Mouse (Mus musculus) intestine, postnatal 0 days (tissue): ENCODE measurements around the gene Sucla2. TPM values are rescaled to one million over a fixed set of nuclear protein-coding genes. Genes with fewer than 3 reads are reported as not detected.
A peak's percentile ranks its signal among the peaks of the same experiment; 100 is the strongest.

Experiments used
- ATAC-seq: fragments of 200-750 bp; cut with Nextera tagmentation; 2 replicates; pipeline ENCODE4 v1.8.0; 2017; ENCODE audit warnings: mild to moderate bottlenecking, moderate TSS enrichment, moderate library complexity
- H3K27ac ChIP-seq: fragments of 300-500 bp; sonication (generic); 2 replicates; pipeline ENCODE4 v1.5.1; 2014; ENCODE audit warnings: mild to moderate bottlenecking, low read depth, low read length, moderate library complexity
- H3K27me3 ChIP-seq: fragments of 300-500 bp; sonication (generic); replicated peaks from 2 replicates; pipeline ENCODE4 v1.6.1; 2014; ENCODE audit warnings: low read length, mixed read lengths; ENCODE audit not compliant: control insufficient read depth, insufficient read depth
- H3K36me3 ChIP-seq: fragments of 300-500 bp; sonication (generic); 2 replicates; pipeline ENCODE4 v1.6.1; 2014; ENCODE audit warnings: mild to moderate bottlenecking, moderate library complexity; ENCODE audit not compliant: control insufficient read depth, insufficient read depth
- H3K4me1 ChIP-seq: fragments of 300-500 bp; sonication (generic); replicated peaks from 2 replicates; pipeline ENCODE4 v1.6.1; 2014; ENCODE audit warnings: antibody characterized with exemption, low read length, mixed read lengths; ENCODE audit not compliant: control insufficient read depth, insufficient read depth
- H3K4me2 ChIP-seq: fragments of 300-500 bp; sonication (generic); replicated peaks from 2 replicates; pipeline ENCODE4 v1.6.1; 2014; ENCODE audit warnings: low read depth, mild to moderate bottlenecking, moderate library complexity
- H3K4me3 ChIP-seq: fragments of 300-500 bp; sonication (generic); 2 replicates; pipeline ENCODE4 v1.5.1; 2014; ENCODE audit warnings: low read depth, low read length
- H3K9ac ChIP-seq: fragments of 300-500 bp; sonication (generic); 2 replicates; pipeline ENCODE4 v1.6.1; 2014; ENCODE audit warnings: mild to moderate bottlenecking, low read depth, low read length
- H3K9me3 ChIP-seq: fragments of 300-500 bp; sonication (generic); 2 replicates; pipeline ENCODE4 v1.6.1; 2016; ENCODE audit warnings: mixed run types; ENCODE audit not compliant: control insufficient read depth
- CTCF ChIP-seq: sonication (generic); IDR thresholded peaks from 2 replicates; pipeline ENCODE4 v1.5.1; 2016; ENCODE audit warnings: low read depth, mild to moderate bottlenecking, control low read depth, antibody characterized with exemption, moderate library complexity
- WGBS: fragments of 180-500 bp; shearing (Covaris S2); extraction: QIAGEN DNeasy Blood & Tissue Kit; methylation state at CpG from one replicate; pipeline ENCODE4 v1.1.7; 2014; 5-methylcytosine and 5-hydroxymethylcytosine counted together
- polyA plus RNA-seq: library from polyadenylated mRNA; unstranded; fragments of >200 nt; fragmentation: Nextera tagmentation; extraction: Ambion mirVana; gene quantifications from 2 replicates; pipeline ENCODE4 v1.2.1, GENCODE M21; 2015

Sucla2 gene
- 185 and 202 TPM in 2 replicates for polyA plus RNA-seq

DNA sequence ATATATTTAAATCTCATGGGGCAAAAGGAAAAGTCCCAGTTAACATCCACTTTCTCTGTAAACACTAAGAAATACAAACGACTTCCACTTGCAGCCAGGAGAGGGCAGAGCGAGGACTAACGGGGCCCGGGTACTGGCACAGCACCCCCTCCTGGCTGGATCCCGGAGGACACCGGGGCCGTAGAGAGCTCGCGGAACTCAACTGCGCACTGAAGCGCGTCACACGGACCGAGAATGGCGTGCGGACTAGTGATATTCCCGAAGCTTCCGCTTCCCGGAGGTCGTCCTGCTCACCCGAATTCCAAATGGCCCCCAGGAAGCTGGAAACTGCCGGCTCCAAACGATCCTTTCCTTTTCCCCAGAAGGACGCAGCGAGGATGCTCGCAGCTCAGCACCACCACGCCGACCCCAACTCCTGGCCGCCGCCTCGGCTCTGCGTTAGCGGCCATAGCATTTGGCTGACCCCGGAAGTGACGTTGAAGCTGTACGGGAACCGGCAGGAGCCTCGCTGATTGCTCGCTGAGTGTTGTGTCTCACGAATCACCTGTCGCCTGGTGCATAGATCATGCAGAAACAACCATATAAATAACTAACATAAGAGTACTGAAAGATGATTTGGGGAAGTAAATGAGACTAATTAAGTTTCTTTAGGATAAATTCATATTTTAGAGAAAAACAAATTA, at the start of gene Sucla2:
Gene Sucla2 (plus strand): TSS at position 554 of the 683 bp plus-strand sequence.
- peak within 1 kb of the TSS; percentile 77 for H3K27ac ChIP-seq
- ATAC-seq, result peak; percentile 100
- TF ChIP-seq CTCF, result peak; percentile 100
- no peaks in the 10 kb centered on the region for H3K36me3 ChIP-seq
- H3K9ac ChIP-seq, result peak within 1 kb of the TSS; percentile 48; the same call in 1 of the 2 replicates
- peak within 1 kb of the TSS; percentile 48 for H3K4me3 ChIP-seq
- H3K9me3 ChIP-seq, result no peaks in the 10 kb centered on the region
- H3K4me2 ChIP-seq, result peak within 1 kb of the TSS; percentile 53
- no peaks in the 10 kb centered on the region for H3K27me3 ChIP-seq
- H3K4me1 ChIP-seq, result no peaks in the 10 kb centered on the region
- WGBS, result under 1% methylated on average over 39 of the region's 41 CpGs

DNA sequence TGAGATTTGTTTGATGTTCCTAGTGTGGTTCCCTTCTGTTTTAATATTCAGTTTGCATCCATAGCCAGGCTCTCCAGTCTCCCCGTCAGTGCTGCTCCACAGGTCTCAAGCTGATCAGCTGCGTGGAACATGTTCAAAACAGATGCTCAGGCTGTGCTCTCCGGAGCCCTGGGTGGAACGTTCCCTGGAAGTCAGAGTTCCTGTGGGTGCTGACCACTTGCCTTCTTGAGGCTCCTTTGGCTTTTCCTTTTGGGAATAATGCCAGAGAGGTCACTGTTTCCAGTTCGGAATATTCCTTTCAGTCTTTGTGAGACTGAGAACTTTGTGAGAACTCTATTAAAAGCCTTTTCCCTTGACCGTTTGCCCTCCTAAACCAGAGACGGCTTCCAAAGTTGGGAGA, 49.6 kb upstream of the Sucla2 start:
- H3K27ac ChIP-seq, result no peak overlapping the region

DNA sequence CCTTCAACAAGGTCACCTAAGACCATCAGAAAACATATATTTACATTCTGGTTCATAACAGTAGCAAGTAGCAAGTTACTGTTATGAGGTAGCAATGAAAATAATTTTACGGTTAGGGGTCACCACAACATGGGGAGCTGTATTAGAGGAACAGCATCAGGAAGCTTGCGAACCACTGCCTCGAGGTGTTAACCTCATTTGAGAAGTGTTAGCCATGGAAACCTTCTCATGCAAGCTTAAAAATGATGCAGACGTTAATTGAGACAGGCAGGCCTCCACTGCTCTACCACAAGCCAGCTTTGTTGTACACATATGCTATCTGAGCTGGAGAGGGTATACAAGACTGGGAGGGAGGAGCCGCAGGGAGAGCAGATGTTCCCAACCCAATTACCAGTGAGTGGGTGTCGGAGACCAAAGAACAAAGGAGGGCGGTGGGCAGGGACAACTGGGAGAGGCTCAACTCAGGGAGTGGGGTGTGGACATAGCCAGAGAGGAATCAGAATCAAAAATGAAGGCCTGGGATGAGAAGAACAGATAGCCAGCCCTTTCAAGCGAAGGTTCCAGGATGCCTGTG, 48.7 kb upstream of the Sucla2 start:
- no peak overlapping the region for H3K4me3 ChIP-seq
- ATAC-seq, result no peak
- H3K36me3 ChIP-seq, result no peaks in the 10 kb centered on the region
- no peaks in the 10 kb centered on the region; the same call in 1 of the 2 replicates for H3K4me1 ChIP-seq
- TF ChIP-seq CTCF, result no peak
- no peaks in the 10 kb centered on the region for H3K9me3 ChIP-seq
- WGBS, result 77% methylated on average over 8 of the region's 8 CpGs
- H3K9ac ChIP-seq, result no peak overlapping the region
- H3K4me2 ChIP-seq, result no peak overlapping the region
- H3K27ac ChIP-seq, result no peak overlapping the region
- H3K27me3 ChIP-seq, result no peaks in the 10 kb centered on the region

More for the DNA sequence above, 49.6 kb upstream of the Sucla2 start:
- WGBS, result 72% methylated on average over 7 of the region's 7 CpGs
- Histone ChIP-seq H3K4me3 (no peak overlapping the region), H3K9me3 (no peaks in the 10 kb centered on the region), H3K27me3 (no peaks in the 10 kb centered on the region), H3K9ac (no peak overlapping the region), H3K4me2 (no peak overlapping the region), H3K36me3 (no peaks in the 10 kb centered on the region), H3K4me1 (no peaks in the 10 kb centered on the region; the same call in 1 of the 2 replicates)
- ATAC-seq, result no peak
- no peak for TF ChIP-seq CTCF

DNA sequence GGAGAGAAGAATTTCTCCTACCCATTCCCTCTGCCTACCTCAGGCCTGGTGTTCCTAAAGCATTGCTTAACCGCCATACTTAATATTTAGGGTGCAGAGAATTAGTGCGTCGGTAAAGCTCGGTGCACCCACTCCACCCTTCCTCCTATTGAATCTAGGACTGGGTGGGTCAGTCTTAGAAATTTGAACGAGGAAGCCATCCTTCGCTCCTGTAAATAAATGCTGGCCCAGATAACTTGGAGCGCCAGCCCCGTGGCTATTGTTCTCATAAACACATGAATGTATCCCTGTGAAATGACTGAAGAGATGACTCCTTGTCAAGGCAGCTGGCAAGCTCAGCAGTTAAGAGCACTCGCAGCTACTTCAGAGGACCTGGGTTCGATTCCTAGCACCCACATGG, 48.0 kb upstream of the Sucla2 start:
- Histone ChIP-seq H3K9ac (no peak overlapping the region), H3K27me3 (no peaks in the 10 kb centered on the region), H3K4me2 (no peak overlapping the region), H3K36me3 (no peaks in the 10 kb centered on the region), H3K9me3 (no peaks in the 10 kb centered on the region), H3K4me1 (no peaks in the 10 kb centered on the region; the same call in 1 of the 2 replicates), H3K27ac (no peak overlapping the region), H3K4me3 (no peak overlapping the region)
- WGBS, result 91% methylated on average over 10 of the region's 10 CpGs
- TF ChIP-seq CTCF, result no peak
- ATAC-seq, result no peak

DNA sequence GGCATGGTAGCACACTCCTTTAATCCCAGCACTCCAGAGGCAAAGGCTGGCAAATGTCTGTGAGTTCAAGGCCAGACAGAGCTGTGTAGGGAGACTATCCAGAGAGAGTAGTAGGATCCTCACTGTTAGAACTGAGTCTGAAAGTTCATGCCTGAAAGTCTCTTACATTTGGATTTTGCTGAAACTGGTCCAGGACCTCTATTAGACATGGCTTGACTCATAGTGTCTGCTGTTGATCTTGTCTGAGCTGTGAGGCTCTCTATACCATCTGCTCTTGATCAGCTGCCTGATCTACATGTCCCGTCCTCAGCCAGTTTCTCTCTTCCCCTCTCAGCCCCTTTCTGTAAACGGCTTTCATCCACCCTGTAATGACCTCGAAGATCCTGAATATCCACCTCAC, 46.8 kb upstream of the Sucla2 start:
- WGBS, result 81% methylated on average over 3 of the region's 3 CpGs
- Histone ChIP-seq H3K36me3 (no peaks in the 10 kb centered on the region), H3K27me3 (no peaks in the 10 kb centered on the region), H3K4me2 (no peak overlapping the region), H3K4me3 (no peak overlapping the region), H3K9me3 (no peaks in the 10 kb centered on the region), H3K9ac (no peak overlapping the region), H3K27ac (no peak overlapping the region), H3K4me1 (no peaks in the 10 kb centered on the region; the same call in 1 of the 2 replicates)
- ATAC-seq, result no peak
- TF ChIP-seq CTCF, result no peak

DNA sequence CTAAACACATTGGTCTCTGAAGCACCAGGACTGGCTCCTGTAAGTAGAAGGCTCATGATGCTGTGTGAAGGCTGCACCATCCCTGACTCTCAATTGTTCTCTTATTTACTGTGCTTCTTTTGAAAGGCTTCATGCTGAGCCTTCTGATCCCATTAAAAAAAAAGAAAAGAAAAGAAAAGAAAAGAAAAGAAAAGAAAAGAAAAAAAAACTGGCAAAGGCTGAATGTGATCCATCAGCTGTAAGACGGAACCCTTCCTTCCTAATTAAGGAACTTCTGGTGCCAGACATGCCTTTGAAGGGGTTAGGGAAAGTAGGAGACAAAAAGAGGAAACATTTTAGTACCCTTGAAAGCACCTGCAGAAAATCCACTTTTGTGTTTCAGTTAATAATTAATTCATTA, 45.3 kb upstream of the Sucla2 start:
- H3K4me1 ChIP-seq, result no peaks in the 10 kb centered on the region; the same call in 1 of the 2 replicates

More for the DNA sequence above, 45.3 kb upstream of the Sucla2 start:
- H3K4me3 ChIP-seq, result no peak overlapping the region
- TF ChIP-seq CTCF, result no peak
- no peak for ATAC-seq
- no peaks in the 10 kb centered on the region for H3K27me3 ChIP-seq
- no peak overlapping the region for H3K4me2 ChIP-seq
- H3K27ac ChIP-seq, result no peak overlapping the region
- H3K36me3 ChIP-seq, result no peaks in the 10 kb centered on the region
- H3K9ac ChIP-seq, result no peak overlapping the region
- no peaks in the 10 kb centered on the region for H3K9me3 ChIP-seq
- 72% methylated on average over 1 of the region's 1 CpGs for WGBS
